Mouse (Mus musculus): ENCODE results near the gene Cenpb.

Gene Cenpb

DNA sequence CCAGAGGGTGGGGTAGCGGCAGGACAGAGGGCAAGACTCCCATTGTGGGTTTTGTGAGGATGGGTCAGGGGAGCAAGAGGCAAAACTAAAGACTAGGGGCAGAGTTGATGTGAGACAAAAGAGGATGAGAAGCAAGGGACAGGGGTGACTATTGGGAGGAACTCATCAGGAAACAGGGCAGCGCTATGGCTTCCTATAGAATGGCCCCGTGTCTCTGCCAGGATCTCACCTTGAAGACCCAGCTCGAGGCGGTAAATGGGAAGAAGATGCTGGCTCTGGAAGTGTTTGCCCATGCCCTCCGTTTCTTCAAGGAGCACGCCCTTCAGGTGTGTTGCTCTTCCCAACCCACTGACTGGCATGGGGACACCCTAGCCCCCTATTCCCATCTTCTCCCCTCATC, 41.1 kb downstream of the Cenpb start:
- DNase-seq (ENCODE audit: low read depth, low spot score) = no peak

DNA sequence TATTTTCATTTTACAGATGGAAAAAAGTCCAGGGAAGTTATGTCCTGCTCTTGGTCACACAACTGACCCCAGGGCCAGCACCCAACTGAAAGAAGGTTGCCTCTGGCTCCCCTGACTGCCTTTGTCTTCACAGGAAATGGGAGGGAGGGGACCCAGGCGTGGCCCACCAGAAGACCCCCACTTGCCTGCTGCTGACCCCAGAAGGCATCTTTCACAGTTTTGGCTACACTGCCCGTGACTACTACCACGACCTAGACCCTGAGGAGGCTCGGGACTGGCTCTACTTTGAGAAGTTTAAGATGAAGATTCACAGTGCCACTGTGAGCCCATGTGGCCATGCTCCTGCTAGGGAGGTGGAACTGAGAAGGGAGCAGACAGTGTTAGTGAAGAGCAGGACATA, 41.6 kb downstream of the Cenpb start:
- no peak for DNase-seq (ENCODE audit: low read depth, low spot score)

DNA sequence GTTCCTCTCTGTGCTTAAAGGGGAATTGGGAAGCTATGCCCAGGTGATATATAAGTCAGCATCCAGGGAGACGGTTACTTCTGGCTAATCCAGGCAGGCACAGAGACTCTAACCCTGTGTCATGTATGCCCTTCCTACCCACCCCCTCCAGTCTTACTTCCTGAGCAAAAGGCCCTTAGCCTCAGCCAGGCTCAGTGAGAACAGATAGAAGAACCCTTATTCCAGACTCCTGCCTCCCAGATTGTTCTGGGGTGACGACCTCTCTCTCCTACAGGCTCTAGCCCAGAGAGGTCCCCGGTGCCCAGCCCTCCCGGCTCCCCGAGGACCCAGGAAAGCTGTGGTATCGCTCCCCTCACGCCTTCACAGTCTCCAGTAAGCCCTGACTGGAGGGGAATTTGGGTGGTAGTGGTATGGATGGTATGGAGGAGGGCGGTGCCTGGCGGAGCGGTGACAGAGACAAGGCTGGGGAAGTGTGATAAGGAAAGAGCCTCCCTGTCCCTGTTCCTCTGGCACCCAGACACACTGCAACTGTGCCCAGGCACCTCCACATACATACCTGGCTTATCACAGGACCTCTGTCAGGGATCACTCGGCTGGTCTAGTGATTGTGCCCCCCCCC, 44.2 kb downstream of the Cenpb start:
- DNase-seq (ENCODE audit: low read depth, low spot score) = no peak

DNA sequence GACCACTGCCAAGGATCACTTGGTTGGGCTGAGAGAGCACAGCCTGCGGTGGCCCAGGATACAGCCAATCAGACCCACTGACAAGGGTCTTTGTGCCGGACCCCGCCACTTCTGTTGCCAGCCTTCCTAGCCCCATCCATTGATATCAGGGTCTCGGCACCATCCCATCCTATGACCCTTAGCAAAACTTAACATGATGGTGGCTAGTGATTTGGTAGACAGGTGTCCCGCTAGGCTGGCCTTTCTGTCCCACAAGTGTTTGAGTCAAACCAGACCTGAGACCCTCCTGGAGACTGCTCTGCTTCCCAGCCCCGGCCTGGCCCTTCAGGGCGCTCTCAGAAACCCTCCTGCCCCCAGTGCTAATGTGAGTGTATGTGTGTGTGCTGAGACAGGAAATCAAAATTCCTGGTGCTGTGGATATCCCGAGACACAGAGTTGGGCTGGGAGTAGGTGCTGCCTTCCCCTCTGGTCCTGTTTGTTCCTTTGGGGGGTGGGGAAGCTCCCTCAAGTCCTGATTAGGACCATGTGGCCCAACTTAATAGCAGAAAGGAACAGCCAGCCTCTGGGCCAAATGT, 45.0 kb downstream of the Cenpb start:
- no peak for DNase-seq (ENCODE audit: low read depth, low spot score)

DNA sequence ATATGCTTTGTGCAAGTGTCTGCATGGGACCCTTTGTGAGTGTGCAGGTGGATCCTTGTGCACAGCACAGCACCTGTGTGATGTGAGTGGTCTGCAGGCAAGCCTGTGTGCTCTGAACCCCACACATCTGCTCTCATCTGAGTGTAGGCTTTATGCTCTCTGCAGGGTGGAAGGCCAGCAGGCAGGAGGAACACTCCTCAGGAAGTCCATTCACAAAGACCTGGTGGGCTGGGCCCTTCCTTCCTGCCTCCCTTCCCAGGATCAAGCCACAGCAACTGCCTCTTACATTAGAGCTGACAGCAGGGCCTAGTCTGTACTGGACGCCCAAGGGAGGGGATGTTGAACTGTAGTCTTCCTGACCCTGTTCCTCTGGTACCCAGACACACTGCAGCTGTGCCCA, 45.5 kb downstream of the Cenpb start:
- DNase-seq (ENCODE audit: low read depth, low spot score) = no peak

DNA sequence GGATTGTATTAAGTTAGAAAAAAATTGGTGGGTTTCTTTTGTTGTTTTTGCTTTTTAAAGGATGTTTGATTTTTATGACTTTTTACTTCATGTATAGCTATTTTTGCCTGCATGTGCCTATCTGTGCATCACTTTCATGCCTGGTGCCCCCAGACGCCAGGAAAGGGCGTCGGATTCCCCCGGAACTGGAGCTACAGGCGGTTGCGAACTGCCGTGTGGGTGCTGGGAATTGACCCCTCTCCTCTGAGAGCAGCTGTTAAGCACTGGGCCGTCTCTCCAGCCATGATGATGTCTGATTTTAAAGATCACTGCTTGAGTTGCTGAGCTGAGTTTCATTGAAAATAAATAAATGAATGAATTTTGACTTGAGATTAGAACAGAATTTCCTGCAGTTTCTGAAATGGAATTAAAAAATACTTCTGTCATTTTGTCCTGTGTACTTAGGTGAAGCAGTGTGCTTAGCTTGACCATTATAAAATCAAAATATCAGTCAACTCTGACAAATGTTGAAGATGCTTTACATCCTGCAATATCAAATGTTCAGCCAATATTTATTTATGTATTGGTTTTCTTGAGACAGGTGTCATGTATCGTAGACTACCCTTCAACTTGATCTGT, 46.8 kb downstream of the Cenpb start, which contains the start of gene Gm11037:
Gm11037 (plus strand) TSS at position 568 of the 618 bp plus-strand sequence.
- DNase-seq (ENCODE audit: low read depth, low spot score) = no peak

DNA sequence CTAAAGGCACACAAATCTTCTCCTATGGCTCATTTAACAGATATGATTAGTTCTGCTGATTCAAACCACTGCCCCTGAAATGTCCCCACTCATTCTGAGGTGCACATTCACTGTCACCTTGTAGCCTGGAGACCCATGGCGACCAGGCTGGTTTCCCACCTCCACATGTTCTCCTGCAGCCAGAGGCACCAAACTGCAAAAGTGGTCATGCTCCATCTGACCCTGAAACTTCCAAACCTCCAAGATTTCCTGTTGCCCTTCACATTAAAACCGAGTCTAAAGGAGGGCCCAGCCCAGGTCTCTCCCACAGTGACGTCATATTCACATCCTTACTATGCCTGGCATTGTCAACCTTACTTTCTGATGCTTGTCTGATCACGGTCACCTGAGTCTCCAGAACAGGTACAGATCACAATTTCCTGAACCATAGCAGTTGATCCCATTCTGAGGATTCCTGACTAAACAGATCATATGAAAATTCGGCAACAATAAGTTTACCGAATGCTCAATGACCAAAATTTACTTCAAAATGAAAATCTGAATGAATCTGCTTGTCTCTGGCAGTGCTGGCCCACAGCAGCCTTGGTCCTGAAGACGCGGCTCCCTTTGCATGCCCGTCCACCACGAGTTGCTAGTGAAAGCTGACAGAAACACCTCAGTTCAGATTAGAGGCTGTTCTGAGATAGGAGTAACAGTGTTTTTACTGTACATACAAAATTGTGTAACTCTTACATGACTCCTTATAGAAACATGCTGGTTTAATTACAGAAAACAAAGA, 47.6 kb downstream of the Cenpb start:
- no peak for DNase-seq (ENCODE audit: low read depth, low spot score)

DNA sequence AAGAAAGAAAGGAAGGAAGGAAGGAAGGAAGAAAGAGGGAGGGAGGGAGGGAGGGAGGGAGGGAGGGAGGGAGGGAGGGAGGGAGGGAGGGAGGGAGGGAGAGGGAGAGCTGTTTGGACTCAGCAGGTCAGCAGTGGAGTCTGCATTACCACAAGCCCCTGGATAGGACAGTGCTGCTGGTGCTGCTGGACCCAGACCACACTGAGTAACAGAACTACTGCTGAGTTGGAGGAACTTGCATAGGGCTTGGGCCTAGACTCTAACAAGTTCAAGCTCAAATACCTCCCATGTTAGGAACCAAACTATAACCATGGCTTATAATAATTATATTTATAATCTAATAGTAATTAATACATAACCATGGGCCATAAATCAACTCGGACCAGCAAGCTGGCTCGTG, 49.0 kb downstream of the Cenpb start:
- DNase-seq (ENCODE audit: low read depth, low spot score) = no peak

DNA sequence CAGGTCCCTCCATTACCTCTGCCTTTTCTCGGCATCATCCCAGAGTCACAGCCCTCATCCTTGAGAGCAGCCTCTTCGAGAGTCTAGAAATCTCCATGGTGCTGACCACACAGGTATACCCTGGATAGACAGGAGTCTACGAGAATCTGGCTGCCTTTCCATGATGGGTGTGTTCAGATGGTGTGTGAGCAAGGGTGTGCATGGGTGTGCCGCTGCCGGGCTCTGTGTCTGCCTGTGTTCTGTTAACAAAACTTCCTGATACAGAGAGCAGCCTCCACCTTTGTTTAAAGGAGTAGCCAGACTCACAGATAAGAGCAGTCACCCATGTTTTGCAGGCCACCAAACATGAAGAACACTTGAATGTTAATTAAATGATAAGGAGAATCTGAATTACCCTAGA, 50.0 kb downstream of the Cenpb start:
- DNase-seq (ENCODE audit: low read depth, low spot score) = no peak

DNA sequence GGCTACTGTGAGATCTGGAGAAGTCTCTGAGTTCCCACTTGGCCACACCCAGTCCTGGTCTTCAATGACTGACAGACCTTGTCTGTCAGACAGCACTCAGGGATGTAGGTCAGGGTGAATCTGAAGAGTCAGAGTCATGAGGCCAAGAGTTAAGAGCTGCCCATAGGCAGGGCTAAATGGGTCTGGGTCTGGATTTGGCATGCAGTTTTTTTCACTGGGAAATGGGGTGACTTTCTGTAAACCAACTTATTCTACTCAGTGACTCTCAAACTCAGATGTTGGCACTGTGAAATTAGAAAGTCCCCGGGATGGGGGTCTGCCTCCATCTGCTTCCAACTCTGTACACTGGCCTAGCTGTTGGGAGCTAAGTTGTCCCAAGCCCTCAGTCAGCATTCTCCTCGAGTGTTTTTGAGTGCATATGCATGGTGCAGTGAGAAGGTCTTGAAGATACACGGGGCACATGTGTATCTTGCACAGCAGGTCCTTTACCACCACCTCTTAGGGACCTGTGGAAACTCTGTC, 51.2 kb downstream of the Cenpb start:
- no peak for DNase-seq (ENCODE audit: low read depth, low spot score)

DNA sequence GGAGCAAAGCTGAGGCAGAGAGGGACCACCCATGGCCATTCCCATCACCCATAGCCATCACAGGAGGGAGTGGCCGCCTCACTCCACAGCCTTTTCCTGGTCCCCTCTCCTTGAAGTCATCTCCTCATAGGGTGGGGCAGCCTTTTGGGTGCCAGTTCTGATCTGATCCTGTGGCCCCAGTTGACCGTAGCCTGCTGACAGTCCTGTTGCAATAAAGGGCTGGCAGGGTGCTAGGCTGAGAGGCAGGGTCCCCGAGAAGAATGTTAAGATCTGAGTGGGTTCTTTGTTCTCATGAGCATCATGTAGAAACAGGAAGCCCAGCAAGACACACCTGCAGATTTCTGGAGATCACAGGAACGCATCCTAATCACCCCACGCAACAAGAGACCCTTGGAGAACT, 51.7 kb downstream of the Cenpb start:
- DNase-seq (ENCODE audit: low read depth, low spot score) = no peak

DNA sequence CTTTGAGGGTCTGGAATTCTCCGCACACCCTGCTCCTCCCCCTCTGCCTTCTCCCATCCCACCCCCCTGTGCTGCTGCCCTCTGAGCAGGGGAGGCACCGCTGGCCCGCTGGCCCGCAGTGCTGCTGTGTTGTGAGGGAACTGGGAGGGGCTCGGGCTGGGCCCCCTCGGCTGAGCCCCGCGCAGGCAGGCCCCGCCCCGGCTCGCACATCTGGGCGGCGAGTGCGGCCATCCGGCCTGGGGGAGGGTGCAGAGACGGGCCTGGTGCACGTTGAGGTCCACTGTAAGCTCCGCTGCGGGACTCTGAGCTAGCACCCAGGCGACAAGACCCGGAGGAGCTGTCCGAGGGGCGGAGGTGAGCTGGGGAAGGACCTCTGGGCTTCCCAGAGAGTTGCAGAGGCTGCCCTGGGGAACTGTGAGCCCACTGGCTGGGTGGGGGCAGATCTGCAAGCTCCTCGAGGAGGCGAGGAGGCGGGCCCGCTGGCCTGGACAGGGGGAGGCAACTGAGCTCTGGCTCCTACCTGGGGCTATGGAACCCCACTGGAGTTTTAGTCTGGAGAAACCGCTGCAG, 52.6 kb downstream of the Cenpb start, which contains the start of gene Hspa12b:
Hspa12b (plus strand) TSS at position 120 of the 570 bp plus-strand sequence.
- DNase-seq (ENCODE audit: low read depth, low spot score) = no peak

DNA sequence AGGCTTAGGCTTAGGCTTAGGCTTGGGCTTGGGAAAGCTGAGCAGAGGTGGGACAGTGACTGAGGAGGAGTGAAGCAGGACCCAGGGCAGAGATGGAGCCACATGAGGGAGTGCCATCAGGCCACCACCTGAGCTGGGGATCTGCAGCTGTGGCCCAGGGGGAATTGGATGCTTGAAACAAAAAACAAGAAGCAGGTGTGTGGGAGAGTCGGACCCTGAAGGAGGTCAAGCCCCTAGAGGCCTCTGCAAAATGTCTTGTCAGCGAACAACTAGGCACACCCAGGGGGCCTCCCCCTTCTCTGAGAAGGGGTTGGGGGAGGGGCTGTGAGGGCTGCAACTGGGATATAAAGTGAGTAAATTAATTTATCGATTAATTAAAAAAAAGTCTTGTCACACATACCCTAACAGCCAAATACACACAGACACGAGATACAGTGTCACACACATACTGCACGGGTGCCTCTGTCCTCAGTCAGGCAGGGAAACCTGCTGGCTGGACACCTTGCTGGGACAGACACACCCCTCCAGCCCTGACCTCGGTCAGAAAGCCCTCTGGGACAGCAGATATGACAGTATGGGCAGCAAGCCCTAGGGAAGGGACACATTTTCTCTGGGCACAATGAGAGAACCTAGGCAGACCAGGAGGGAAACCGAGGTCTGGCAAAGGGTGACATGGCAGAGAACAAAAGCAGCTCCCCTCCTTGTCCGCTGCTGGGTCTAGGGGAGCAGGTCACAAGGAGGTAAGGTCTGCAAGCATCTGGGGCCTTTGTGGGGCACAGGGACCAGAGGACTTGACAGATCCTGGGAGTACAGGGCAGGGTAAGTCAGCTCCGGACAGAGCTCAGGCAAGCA, 53.7 kb downstream of the Cenpb start:
- DNase-seq (ENCODE audit: low read depth, low spot score) = no peak
